Mouse (Mus musculus) E14TG2a.4 (cell line): ENCODE measurements around the gene Recql.

ENCODE experiments used
- CTCF ChIP-seq: conservative IDR thresholded peaks from 2 replicates; pipeline ENCODE4 v1.5.1; 2014; ENCODE audit warnings: low read length
- NANOG ChIP-seq: IDR thresholded peaks from 2 replicates; pipeline ENCODE4 v1.6.1; 2014; ENCODE audit warnings: borderline replicate concordance, low read length, mixed read lengths

DNA sequence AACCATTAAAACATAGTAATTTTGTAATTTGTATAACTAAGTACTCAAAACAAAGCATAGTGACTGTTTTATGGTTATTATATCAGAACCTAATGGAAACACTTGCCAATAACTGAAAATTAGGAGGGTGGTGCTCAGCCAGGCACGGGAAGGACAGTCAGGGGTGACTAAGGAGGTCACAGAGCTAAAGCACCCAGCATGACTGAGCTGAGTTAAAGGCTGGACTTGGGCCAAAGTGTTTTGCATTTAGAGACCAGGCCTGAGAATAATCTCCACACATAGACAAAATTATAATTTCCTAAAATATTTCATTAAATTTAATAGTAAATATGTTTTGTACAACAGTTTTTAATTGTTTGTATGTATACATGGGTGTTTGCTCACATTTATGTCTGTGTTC lies 9.8 kb downstream of the Recql start:
- TF ChIP-seq CTCF (no peak), NANOG (no peak)
